Mouse (Mus musculus): ENCODE data around the gene Dhx16. TPM values are rescaled to one million over a fixed set of nuclear protein-coding genes. Genes with fewer than 3 reads are reported as not detected.
"Not testable (repeated sequence)": the region's sequence is repeated elsewhere in the genome, so short reads cannot be mapped to it uniquely, and the experiment has no call there.

Dhx16 gene
- 10 to 100 TPM; 13.5 to 16.8 (median 16.0) TPM for total RNA-seq (2022)

DNA sequence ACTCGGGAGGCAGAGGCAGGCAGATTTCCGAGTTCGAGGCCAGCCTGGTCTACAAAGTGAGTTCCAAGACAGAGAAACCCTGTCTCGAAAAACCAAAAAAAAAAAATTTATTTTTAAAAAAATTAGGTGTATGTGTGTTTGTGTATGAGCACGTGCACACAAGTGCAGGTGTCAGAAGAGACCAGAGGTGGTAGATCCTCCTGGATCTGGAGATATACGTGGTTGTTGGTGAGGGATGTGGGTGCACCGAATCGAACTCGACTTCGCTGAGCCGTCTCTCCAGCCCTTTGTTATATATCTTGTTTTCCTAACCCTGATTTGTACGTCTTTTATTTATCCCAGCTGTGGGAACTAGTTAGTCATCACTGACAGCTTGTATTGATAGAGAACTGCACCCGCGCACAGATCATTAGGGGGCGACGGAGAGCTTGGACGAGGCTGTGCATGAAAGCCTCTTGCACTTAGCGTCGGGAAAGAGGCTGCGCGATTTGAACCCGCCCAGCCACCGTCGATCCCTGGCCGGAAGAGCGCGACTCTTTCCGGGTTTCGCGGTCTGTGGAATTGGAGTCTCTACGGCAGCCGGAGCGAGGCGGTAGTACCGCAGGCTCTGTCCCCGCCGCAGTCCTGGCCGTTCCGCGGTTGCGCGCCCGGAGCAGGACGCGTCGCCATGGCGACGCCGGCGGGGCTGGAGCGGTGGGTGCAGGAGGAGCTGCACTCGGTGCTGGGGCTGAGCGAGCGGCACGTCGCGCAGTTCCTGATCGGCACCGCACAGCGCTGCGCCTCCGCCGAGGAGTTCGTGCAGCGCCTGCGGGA lies at the start of gene Dhx16:
TSS of gene Dhx16 (plus strand) at position 575 of the 813 bp plus-strand sequence.
- peak; percentile 84 to 91 for DNase-seq (ENCODE audit: low spot score in 2 of 2)

DNA sequence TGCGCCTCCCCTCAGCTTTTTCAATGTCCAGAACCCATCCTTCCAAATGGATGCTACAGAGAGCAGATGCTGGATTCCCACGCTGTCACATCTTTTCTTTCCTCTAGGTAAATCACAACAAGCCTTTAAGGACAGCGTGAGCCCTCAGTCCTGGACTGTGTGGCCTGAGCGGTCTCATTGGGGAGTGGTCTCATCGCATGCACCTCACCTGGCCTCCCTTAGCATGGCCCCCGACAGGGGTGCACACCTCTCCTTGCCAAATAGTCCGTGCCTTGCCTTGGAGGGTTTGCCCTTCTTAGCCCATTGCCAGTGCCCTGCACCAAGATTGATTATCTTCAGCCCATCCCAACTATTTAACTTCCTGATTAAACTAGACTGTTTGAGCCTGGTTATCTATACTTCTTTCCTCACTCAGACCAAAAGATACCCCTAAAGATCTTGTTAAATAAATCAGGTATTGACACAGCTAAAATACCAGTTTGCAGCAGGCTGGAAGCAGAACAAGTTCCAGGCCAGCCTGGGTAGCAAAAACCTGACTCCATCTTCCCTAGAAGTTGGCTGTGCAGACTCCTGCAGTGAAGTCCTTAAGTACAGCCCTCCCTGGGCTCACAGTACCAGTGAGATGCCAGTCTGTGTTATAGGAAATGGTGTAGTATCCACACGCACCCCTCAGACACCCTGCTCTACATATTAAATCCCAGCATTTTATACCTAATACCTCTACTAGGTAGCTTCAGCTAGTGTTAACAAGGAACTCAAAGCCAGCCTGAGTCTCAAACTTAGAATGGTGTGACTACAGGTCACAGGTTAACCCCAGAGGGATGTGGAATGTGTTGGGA lies 47.0 kb upstream of the Dhx16 start:
- DNase-seq (ENCODE audit: low spot score in 2 of 2) = no peak

DNA sequence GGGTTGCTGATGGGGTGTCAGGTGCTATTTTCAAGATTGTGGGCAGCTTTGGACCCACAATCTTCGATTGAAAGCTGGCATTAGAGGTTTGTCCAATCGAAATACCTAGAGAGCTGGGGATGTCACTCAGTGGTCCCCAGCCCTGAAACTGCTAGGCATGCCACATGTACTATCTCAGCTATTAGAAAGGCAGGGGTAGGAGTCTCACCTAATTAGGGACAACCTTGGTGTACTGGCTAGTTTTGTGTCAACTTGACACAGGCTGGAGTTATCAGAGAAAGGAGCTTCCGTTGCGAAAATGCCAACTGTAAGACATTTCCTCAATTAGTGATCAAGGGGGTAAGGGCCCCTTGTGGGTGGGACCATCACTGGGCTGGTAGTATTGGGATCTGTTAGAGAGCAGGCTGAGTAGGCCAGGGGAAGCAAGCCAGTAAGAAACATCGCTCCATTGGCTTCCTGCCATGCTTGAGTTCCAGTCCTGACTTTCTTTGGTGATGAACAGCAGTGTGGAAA lies 46.3 kb upstream of the Dhx16 start:
- no peak for DNase-seq (ENCODE audit: low spot score in 2 of 2)

DNA sequence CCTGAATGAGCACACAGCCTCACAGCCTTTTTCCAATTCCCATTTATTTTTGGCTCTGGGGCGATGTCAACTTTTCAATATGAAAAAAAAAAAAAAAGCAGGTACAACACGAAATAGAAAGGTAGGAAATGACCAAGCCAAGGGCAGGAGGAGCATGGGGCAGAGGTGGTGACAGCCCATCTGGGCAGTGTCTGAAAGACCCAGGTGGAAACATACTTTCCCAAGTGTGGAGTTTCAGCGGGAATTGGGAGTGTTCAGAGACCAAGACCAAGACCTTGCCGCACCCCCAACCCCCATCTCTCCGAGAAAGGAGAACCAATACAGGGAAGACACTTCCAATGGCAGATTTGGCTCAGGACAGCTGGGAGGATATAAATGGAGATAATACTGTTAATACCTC lies 45.7 kb upstream of the Dhx16 start:
- DNase-seq (ENCODE audit: low spot score in 2 of 2) = no peak

DNA sequence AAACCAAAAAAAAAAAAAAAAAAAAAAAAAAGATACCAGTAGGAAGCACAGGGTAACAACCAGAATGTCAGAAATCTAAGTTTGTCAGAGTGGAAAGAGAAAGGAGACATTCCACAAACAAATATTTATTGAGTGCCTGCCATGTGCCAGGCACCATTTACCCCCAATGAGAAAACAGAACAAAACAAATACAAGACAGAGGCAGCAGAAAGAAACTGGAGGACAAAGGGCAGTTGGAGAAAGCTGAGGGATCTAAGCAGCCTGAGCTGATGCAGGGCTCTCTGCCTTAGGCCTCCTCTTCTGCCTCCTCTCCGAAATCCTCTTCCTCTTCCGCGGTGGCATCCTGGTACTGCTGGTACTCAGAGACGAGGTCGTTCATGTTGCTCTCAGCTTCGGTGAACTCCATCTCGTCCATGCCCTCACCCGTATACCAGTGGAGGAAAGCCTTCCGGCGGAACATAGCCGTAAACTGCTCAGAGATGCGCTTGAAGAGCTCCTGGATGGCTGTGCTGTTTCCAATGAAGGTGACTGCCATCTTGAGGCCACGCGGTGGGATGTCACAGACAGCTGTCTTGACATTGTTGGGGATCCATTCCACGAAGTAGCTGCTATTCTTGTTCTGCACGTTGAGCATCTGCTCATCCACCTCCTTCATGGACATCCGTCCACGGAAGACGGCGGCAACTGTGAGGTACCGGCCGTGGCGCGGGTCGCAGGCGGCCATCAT lies 44.8 kb upstream of the Dhx16 start:
- DNase-seq (ENCODE audit: low spot score in 2 of 2) = no peak

DNA sequence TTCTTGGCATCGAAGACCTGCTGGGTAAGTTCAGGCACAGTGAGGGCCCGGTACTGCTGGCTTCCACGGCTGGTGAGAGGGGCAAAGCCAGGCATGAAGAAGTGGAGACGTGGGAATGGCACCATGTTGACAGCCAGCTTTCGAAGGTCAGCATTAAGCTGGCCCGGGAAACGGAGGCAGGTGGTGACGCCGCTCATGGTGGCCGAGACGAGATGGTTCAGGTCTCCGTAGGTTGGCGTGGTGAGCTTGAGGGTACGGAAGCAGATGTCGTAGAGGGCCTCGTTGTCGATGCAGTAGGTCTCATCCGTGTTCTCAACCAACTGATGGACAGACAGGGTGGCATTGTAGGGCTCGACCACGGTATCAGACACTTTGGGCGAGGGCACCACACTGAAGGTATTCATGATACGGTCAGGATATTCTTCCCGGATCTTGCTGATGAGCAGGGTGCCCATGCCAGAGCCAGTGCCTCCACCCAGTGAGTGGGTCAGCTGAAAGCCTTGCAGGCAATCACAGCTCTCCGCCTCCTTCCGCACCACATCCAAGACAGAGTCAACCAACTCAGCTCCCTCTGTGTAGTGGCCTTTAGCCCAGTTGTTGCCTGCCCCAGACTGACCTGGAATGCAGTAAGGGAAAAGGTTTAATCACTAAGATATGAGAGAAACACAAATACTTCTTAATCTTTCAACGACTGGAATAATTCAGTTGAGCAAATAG lies 44.0 kb upstream of the Dhx16 start:
- DNase-seq (ENCODE audit: low spot score in 2 of 2) = no peak

DNA sequence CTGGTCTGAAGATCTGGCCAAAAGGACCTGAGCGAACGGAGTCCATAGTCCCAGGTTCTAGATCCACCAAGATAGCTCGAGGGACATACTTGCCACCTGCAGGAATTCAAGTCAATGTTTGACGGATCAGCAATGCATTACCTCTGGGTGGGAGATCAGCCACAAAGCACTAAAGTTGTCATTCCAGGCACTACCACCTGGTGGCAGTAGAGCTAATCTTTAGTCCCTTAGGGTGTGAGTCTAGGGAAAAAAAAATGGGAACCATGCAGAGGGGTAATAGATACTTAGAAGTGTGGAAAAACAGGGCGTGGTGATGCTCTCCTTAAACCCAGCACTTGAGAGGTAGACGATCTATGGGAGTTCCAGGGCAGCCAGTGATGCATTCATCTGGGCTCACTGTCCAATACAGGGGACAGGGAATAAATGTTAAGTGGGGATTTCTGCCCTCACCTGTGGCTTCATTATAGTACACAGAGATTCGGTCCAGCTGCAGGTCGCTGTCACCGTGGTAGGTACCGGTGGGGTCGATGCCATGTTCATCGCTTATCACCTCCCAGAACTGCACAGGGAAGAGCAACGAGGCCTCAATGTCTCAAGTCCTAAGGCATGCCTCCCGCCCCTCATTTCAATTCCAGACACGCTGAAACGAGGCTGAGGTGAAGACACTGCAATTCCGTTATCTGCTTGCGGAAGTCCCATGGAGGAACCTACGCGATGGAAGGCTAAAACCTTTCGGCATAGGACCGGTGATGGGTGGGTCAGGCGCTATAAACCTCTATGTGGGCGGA lies 43.2 kb upstream of the Dhx16 start:
- peak; percentile 76 to 80 for DNase-seq (ENCODE audit: low spot score in 2 of 2)

DNA sequence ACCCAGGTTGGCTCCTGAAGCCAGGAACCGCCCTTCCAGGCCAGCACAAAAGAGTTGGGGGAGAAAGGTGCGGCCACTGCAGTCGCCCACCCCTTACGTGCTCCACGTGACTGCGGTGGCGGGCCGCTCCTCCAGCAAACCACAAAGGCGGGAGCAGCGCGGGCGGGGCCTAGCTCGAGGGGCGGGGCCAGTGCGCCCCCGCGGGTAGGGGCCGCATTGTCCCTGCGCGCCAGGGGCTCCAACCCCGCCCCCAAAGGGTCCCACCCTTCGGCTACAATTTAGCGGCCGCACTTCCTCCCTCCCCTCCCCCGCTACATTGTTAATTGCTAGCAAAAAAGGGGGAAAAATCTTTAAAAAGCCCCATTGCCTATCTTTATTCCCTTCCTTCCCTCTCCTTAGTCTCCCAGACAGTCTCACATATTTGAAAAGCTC lies 42.6 kb upstream of the Dhx16 start:
- DNase-seq (ENCODE audit: low spot score in 2 of 2) = peak; percentile 73 to 79

DNA sequence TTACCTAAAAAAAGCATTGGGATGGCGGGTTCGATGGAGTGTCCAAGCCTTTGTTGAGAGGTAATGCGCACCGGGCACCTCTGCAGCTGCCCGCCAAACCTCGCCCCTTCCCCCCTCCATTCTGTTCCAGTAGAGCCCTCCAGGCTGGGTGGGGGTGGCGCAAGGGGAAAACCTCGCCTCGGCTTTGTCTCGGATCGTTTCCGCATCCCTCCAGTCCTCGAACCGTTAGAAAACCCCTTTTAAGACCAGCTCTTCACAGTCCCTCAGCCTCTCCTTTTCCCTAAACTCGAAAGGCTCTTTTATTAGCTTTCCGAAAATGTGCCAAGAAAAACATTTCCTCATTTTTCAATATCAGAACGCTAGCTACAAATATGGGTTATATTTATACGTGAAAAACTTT lies 42.1 kb upstream of the Dhx16 start:
- no peak for DNase-seq (ENCODE audit: low spot score in 2 of 2)

DNA sequence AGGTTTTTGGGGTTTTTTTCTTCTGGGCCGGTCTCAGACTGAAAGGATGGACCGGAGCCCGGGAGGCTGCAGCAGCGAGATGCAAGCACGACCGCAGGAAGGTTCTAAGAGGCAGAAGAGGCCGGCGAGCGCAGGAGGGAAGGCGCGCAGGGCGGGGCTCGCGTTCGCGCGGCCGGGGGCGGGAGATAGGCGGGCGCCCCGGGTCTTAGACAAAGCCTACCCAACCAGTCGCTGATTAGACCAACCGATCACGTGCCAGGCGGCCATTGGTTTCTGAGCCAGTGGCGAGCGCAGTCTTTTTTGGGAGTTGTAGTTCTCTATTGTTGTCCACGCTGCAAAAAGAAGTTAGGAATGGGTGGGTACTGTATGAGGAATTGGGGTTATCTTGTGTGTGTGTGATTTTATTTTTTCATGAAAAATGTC lies 41.5 kb upstream of the Dhx16 start, which contains the start of gene Tubb5:
TSS of gene Tubb5 (minus strand) at position 185 of the 423 bp plus-strand sequence.
- DNase-seq (ENCODE audit: low spot score in 2 of 2) = peak; percentile 94 to 95

DNA sequence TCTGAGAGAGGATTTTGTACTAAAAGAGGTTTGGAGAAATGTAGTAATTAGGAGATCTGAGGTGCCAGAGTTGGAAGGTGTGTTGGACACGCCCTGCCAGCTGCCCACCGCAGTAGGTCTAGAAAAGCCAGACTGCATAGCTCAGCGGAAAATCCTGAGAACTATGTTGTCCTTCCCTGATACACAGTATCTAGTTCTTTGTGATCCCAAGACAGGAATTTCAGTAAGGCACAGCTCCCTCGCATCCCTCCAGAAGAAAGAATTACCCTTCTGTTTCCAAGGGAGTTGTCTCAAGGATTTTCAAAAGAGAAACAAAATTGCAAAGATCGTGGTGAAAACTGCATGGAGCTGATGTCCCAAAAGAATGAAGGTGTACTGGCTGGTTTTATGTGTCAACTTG lies 41.0 kb upstream of the Dhx16 start:
- no peak for DNase-seq (ENCODE audit: low spot score in 2 of 2)

DNA sequence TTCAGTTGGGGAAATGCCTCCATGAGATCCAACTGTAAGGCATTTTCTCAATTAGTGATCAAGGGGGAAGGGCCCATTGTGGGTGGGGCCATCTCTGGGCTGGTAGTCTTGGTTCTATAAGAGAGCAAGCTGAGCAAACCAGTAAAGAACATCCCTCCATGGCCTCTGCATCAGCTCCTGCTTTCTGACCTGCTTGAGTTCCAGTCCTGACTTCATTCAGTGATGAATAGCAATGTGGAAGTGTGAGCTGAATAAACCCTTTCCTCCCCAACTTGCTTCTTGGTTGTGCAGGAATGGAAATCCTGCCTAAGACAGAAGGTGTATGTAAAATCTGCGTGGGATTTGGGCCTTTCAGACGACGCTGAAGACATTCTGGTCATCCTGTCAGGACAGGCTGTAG lies 40.6 kb upstream of the Dhx16 start:
- DNase-seq (ENCODE audit: low spot score in 2 of 2) = not testable (repeated sequence)

DNA sequence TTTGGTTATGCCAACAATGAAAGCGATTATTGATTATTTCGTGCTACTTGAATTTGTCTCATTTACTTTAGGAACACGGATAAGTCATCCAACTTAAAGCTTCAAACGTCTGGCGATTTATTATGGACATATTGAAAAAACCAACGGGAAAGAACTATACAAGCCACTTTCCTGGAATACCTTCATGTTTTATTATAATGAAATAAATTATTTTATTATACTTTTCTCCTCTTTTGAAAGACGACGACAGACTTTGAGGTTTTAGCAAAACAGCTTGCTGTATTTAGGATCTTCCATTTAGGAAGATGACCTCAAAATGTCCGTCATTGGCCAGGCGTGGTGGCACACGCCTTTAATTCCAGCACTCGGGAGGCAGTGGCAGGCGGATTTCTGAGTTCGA lies 39.1 kb upstream of the Dhx16 start:
- no peak for DNase-seq (ENCODE audit: low spot score in 2 of 2)

DNA sequence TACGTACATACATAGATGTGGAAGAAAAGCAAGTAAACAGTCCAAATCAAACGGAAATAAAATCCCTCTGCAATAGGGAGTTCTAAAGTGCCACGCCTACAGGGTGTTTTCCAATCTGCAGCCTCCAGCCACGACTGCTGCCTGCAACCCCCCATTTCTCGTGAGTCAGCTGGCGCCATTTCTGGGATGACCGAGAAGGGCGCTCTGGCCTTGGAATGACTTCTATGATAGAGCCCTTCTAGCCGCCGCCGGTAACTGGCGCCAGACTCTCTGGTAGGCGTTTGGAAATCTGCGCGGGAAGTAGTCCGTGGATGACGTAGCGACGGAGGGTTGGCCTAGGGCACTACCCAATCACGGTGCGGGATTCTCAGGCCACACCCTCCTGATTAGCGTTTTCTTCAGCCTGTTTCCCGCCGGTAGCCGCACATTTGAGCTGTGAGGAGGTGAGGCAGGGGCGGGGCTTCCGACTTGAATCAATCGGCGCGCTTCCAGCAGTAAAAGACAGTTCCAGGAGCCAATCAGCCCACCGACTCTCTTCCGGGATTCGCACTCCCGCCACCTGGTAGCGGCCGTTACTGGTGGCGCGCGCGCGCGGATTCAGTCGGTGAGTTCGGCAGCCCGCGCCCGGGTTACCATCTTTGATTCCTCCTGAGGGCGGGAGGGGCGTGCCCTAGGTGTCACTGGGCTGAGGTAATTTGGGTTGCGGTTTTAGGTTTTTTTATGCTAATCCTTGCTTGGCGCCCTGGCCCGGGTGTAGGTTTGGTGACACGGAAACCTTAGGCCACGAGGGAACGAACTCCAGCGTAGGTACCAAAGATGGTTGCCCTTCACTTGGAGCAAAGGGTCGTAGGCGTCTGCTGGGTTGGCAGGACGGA lies 38.3 kb upstream of the Dhx16 start, which contains the start of gene Mdc1:
TSS of gene Mdc1 (plus strand) at position 440 of the 875 bp plus-strand sequence.
- DNase-seq (ENCODE audit: low spot score in 2 of 2) = peak; percentile 100

DNA sequence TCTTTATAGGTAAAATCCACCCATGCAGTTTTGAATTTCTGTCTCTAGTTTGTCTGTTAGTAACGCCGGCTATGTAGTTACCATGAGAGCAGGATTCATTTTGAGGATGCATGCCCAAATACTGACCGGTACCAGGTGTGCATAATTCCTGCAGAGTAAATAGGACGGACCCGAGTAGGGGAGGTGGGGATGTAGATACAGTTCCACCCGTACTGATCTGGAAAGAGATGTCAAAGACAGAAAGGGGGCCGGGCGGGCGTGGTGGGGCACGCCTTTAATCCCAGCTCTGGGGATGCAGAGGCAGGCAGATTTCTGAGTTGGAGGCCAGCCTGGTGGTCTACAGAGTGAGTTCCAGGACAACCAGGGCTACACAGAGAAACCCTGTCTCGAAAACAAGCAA lies 37.6 kb upstream of the Dhx16 start:
- no peak for DNase-seq (ENCODE audit: low spot score in 2 of 2)

DNA sequence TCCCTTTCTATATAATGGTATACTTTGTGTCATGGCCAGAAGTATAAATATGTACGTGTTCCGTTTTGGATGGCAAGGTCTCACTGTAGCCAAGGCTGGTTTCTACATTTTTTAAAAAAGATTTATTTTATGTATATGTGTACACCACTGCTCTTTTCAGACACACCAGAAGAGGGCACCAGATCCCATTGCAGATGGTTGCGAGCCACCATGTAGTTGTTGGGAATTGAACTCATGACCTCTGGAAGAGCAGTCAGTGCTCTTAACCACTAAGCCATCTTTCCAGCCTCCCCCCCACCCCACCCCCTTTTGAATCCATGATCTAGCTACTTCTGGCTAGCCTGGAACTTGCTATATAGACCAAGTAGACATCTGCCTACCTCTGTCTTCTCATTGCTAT lies 36.1 kb upstream of the Dhx16 start:
- DNase-seq (ENCODE audit: low spot score in 2 of 2) = no peak

DNA sequence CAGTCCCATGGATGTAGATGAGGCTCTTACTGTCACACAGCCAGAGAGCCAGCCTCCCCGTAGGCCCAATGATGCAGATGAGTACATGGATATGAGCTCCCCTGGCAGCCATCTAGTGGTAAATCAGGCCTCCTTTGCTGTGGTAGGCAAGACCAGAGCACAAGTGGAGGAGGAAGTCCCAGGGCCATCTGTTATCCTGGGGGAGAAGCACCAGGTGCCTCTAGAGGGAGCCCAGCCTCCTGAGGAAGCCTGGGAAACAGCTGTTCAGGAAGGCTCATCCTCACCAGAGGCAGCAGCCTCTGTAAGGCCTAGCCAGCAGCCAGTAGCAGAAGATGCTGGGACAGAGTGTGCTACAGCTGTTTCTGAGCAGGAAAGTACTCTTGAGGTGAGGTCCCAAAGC lies 31.5 kb upstream of the Dhx16 start:
- no peak for DNase-seq (ENCODE audit: low spot score in 2 of 2)

DNA sequence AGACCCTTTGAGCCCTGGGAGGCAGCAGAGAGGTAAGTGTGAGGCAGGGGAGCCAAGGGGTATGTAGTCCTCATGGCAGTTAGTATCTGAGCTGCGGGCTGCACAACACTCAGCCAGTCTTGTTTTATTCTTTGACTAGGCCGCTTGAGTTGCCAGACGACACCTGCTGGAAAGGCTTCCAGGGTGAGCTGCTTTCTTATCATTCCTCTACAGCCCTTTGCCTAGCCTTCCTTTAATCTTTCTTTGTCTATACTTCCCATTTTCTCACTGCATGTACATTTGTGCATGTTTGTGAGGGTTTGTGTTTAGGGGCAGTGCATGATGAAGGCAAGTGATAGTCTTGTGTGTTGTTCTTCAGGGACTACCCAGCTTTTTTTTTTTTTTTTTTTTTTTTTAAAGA lies 28.6 kb upstream of the Dhx16 start:
- DNase-seq (ENCODE audit: low spot score in 2 of 2) = no peak

DNA sequence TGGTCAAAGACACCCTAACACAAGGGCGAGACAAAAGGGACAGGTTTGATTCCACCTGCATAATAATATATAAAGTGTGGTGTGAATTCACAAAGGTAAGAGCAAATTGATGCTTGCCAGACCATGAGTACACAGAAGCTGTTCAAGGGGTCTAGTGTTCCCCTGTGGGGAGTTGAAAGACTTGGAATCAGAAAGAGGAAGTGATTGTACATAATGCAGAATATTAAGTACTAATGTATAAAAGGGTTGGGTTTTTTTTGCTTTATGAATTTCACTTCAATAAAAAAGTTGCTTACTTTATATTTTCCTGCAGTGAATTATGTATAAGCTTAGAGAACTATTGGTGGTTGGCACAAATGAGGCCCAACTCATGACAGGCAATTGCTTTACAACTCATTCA lies 20.2 kb upstream of the Dhx16 start:
- no peak for DNase-seq (ENCODE audit: low spot score in 2 of 2)

Data from gastrocnemius, adult 8-10 months (tissue).